Mouse (Mus musculus) spleen, adult 2 months (tissue): ENCODE measurements at regions not wholly inside any gene's neighbourhood (a gene's known extent, or its start where the extent isn't known, plus 50 kb on each side); places are given as distances from the start of the nearest gene placed in this dataset.

Source experiments
- CTCF ChIP-seq: fragments of 200-500 bp; IDR thresholded peaks from 2 replicates; pipeline ENCODE4 v1.5.1; 2011; ENCODE audit warnings: mild to moderate bottlenecking, inconsistent platforms; ENCODE audit not compliant: insufficient read depth, insufficient read length, insufficient replicate concordance; ENCODE audit errors: extremely low read depth
- POLR2A ChIP-seq: fragments of 200-500 bp; IDR thresholded peaks from 2 replicates; pipeline ENCODE4 v1.6.1; 2011; ENCODE audit warnings: low read depth, low read length, inconsistent platforms

DNA sequence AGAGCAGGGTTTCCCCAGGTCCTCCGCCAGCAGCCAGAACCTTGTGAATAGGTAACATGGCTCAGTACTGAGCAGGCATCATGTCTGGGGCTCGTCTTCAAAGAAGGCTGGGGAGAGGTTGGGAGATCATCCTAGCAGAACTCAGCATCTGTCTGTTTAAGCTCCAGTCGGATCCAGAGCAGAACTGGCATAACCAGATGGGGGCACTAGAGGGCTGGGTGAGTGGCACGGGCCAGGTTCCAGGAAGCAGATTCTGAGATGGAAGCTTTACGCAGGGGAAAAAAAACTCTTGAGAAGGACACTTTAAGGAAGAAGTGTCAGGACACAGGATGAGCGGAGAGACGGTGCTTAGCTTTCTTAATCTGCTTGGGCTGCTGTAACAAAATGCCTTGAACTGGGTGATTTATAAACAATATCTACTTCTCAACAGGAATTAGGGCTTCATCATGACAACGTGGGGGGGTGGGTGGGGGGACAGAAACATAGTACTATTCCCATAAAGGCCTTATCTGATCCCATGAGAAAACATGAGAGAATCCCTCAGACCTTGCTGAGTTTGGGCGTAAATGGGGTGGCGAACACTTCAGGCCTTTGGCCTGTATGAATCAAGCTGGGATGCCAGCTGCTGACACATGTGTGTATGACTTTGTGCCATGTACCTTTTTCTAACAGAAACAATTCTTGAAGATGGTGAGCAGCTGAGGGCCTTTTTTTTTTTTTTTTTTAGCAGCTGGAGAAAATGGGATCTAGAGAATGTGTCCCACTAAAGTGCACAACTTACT, 69.6 kb upstream of the Creb5 start:
- TF ChIP-seq POLR2A: no peak
- no peak for TF ChIP-seq CTCF
